Mouse (Mus musculus) testis, postnatal 10 days (tissue): ENCODE data around the gene Abcc4.
A peak's percentile ranks its signal among the peaks of the same experiment; 100 is the strongest.

Experiments
- DNase-seq: peaks from one replicate; pipeline ENCODE4 v3.0.0; 2021; ENCODE audit warnings: low spot score

Gene Abcc4

DNA sequence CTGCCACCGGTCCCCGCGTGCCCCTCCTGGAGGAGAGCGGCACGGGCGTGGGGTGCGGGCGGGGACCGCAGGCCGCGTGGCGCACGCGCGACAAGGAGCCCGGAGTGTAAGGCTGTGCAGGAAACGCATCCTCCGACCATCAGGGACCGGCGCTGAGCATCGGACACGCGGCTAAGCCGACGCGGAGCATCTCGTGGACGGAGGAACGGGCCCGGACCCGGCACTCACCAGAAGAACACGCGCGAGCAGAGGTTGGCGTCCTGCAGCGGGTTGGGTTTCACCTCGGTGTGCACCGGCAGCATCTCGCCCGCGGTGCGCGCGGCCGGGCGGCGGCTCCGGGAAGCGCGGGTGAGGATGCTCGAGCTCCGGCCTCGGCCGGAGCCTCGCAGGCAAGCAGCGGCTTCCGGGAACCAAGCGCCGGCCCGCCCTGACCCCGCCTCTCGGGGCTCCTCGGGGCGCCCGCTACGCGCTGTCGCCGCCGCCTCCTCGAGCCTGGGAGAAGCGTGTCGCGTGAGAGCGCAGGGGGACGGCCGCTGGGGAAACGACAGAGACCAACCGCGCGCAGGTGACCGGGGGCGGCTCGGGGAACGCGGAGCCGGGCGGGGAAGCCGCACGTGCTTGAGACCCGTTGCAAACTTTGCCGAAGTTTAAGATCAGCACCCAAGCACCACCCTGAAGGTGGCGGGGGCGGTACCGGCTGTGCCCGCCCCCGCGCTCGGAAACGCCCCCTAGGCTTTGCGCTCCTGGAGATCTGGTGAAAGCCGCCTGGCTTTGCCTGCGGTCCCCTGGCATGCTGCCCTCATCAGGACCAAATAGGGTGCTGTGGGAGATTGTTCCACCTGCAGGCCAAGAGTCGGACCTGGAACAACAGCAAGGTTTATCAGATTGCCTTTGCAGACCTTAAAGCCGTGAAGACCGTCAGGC lies at the start of gene Abcc4:
Abcc4 (minus strand) TSS at position 412 of the 924 bp plus-strand sequence.
- peak; percentile 69 for DNase-seq

DNA sequence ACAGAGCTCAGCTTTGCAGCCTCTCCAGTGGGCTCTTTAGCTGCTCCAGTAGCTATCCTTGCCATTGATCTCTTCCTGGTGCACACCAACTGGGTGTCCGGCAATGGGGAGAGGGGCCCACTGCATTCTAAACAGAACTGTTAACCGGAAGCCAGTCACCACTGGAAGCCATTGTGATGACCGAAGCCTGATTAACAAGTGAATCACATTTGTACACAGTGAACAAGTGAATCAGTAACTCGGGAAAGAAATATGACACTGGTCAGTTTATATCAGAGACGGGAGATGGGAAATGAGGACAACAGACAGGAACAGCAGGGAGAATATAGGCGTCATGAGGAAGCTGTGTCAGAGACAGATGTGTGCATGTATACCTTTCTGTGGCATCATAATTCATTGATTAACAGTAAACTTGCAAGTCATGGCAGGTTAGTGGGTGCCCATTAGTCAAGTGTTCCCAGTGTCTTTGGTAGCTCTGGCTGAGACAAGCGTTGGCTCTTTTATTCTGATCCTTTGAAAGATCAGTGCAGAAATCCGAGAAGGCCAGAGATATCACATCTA lies 45.3 kb upstream of the Abcc4 start:
- no peak for DNase-seq

DNA sequence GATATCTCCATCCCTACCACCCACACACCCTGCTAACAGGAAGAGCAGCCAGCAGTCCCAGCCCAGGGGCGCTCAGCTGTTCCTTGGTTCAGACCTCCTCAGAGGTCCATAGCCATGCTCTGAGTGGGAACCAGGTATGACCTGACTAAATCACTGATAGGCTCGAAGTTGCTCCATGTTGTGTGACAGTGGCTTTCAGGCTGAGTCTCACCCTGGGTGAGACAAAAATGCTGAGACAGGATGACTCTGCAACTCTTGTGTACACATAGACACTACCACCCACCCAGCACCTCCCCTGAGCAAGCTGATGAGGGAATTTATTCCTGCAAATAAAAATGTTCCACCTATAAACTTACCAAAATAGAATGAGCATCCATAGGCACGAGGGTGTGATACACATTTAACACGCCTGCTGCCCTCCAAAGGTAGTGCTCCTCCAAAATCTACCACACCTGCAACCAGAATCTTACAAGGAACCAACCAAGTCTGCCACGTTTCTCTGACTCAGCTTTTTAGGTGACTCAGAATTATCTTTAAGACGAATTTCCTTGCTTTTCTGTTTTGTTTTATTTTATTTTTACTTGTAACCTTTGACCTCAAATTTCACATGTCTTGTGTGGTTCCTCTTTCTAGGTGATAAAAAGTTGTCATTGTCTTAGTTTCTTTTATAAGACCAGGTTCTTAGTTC lies 44.6 kb upstream of the Abcc4 start:
- DNase-seq, result no peak

DNA sequence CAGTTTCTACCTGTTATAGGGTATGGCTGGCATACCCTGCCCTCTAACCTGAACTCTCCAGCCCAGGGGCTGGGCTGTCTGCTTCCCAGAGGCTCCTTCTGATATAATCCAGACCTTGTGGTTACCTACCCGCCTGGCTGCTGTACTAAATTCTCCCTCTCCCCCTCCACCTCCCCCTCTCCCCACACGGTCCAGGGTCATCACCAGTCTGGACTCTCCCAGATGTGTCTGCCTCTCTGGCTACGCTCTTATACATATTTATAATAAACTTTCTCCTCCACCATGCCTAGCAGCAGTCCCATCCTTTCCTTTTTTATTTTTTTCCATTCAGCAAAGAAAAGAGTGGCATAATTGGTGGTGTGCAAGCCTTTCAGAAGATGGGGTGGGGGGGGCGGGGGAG lies 43.7 kb upstream of the Abcc4 start:
- DNase-seq, result no peak

DNA sequence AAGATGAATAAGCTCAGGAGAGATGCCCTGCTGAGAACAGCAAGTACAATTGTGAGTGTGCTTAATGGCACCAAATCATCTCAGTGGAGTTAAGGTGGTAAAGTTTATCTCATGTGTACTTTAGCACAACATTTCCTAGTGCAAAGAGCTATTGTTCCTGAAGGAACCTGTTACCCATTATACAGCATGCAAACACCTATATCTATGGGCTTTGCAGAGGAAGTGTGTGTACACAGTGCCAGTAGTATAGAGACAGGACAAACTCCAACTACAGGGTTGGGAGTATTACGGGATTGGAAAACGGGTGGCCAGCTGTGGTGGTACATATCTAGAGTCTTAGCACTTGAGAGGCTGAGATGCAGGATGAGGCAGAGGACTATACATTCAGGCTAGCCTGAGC lies 43.0 kb upstream of the Abcc4 start:
- no peak for DNase-seq

DNA sequence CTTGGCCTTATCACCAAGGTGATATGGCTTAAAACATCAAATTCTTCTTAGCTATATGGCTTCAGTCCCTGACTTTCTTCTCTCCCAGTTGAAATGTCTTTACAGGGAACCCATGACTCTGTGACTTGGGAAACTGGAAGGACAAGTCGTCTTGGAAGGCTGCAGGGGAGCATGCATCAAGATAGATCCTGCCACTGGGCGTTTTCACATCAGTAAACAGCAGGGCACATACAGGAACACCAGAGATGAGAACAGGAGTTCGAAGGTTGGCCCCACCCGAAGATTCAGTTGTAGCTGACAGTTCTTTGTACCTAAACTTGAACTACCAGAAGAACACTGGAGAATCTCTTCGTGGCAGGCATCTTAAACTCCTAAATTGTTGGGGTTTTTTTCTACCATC lies 36.8 kb upstream of the Abcc4 start:
- no peak for DNase-seq

DNA sequence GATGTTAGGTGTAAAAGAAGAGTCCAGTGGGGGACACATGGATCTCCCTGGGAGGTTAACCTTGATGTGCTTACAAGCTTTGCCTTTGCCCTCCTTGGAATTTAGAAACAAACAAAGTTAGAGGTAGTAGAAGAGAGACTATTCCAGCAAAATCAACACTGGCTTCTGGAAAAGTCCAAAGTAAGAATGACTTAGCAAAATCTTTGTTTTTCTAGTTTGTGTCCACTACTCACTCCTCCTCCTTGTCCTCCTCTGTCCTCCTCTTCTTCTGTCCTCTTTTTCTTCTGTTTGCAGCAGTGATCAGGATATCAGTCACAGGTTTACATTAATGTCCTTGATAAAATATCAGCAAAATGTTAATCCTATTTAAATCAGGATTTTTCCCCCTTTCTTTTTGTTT lies 35.8 kb upstream of the Abcc4 start:
- DNase-seq, result no peak

DNA sequence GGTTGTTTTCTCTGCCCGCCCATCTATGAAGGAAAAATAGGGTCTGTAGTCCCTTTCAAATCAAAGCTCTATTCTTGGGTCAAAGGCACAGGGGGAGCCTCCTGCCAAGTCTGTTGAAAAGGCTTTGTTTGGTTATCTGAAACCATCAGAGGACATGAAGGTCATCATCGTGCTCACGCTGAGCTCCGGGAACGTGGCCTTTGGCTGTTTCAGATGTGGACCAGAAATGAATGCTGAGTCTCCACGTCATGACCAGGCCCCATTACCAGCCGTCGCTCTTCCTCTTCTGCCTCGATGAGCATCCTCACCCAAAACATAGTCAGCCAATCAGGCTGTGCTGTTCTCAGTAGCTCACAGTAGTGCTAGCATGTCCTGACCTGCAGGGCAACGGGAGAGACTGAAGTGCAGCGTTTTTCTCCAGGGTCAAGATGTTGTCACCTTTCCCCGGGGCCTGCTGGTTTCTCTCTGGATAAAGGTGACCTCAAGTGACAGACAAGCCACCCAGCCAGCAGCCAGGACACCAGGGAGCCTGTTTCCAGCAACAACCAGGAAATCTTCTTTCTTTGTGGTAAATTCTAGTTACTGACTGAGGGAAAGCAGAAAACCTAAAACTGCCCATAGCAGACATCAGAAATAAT lies 31.4 kb upstream of the Abcc4 start:
- no peak for DNase-seq

DNA sequence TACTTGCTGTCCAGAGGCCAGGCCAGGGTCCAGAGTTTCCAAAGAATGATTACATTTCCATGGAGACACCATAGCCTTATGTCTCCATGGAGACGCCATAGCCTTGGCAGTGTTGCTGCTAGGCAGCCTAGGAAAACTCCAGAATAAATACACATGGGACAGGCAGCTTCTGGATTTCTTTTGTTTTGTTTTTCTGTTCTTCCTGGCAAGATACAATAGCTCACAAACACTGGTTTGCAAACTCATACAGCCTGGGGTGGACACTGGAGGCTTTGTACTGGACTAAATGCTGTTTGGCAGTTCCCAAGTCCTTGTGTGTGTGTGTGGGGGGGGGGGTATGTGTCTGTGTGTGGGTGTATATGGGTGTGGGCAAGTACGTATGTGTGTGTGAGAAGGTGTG lies 29.1 kb upstream of the Abcc4 start:
- DNase-seq, result no peak

DNA sequence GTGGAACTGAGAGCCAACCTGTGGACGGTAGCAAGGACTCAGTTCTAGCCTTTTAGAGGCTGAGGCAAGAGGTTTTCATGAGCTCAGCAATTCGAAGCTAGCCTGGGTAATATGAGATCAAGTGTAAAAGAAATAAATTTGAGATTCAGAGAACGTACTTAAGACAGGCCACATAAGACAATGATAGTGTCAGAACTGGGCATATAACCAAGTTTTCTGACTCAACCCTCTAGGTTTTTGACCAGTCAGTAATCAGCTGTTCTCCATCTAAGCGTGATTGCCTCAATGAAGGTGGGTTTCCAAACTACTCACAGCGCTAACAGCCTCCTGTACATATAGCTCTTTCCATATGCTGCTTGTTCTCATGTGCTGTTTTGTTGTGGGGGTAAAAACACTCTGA lies 27.1 kb upstream of the Abcc4 start:
- DNase-seq, result no peak

DNA sequence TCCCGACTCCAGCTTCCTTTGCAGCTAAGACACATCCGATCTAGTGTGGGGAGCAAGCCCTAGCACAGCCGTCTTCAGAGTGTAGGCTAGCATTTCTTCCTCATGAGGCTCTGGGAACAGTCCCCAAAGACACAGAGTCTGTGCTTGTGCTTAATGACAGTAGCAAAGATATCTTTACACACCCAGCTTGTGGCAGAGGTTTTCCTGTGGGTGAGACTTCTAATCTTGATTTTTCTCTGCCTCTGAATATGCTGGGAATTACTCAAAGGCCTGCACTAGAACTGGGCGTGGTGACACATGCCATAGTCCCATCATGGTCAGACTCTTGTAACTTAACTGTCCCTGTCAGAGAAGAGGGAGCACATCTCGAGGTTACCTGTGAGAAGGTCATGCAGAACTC lies 24.6 kb upstream of the Abcc4 start:
- no peak for DNase-seq

DNA sequence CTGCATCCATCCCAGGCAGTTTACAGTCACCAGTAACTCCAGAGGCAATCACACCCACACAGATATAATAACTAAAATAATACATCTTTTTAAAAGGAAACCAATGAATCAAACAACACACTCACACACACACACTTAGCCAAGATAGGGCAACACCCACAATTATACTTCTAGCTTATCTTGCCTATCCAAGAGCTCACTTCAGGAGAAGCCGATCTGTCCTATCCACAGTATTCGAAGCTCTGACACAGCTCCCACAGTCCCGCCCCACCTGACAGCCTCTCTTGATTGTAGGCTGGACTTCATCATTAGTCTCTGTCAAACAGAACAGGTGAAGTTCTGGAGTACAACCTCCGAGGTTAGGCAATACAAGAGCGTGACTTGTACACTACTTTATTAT lies 19.4 kb upstream of the Abcc4 start:
- DNase-seq, result no peak

DNA sequence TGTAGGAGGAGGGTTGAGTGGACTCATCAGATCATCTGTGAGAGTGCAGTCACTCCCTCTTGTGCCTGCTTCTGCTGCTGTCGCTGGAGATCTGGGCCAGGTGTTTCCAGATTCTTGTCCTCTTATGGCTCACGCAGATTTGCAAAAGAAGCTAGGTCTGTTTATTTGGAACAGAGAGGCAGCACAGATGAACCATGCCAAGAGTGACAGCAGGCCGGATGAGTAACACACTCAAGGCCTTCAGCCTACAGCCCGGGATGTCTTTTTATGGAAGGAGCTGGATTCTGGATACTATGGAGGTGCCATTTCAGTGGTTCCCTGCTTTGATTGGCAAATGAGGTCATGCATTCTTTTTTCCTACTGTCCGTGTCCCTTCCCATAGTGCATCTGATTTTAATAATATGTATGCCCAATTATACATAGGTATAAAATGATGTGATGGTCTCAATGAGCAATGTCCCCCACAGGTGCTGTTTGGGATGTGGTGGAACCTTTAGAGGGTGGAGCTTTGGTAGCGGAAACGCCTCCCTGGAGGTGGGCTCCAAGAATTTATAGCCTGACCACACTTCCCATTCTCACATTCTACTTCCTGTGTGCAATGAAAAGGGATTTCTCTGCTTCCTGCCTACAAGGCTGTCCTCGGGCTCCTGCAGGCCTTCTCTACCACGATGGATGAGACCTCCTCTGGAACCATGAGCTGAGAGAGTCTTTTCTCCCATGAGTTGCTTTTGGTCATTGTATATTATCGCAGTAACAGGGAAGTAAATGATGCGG lies 18.1 kb upstream of the Abcc4 start:
- DNase-seq, result no peak

DNA sequence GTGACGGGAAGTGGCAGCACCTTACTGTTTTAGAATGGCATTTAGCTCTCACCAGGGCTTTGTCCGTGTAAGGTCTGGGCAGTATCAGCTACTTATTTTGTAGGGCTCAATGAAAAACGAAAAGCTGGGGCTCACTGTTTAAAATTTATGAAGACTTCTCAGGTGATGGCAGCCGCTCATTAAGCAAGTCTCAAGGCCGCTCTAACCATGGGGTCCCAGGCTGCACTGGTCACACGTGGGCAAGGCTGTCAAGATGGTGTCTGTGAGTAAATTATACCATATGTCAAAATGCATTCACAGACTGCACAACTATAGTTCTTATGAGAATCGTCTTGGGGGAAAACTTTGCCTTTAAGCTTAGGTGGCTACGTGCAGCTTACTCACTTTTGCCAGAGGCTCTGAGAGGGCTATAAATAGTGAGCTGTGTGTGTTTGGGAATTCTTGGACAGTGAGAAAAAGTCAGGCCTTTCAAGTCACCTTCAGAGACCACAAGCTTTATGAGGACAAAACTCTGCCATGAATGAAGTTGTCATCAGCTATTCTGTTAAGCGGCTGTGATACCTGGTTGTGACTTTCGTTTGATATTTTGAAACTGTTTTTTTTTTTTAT lies 13.7 kb upstream of the Abcc4 start:
- DNase-seq, result no peak

DNA sequence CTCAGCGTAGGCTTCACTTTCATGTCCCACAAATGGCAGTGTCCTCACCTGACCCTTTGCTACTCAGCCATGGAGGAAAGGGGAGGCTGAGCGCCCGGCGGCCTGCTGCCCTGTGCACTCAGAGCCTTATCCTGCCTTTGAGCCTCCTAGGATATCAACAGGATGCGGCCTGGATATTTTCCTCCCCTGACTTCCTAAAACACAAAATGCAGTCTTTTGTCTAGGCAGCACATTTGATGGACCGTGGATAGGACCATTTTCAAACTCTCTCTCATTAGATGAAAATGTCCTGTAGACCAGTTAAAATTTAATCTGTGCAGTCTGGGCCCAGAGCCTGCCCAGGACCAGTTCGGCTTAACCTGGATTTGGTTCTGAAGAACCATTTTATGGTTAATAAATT lies 12.6 kb upstream of the Abcc4 start:
- DNase-seq, result no peak

DNA sequence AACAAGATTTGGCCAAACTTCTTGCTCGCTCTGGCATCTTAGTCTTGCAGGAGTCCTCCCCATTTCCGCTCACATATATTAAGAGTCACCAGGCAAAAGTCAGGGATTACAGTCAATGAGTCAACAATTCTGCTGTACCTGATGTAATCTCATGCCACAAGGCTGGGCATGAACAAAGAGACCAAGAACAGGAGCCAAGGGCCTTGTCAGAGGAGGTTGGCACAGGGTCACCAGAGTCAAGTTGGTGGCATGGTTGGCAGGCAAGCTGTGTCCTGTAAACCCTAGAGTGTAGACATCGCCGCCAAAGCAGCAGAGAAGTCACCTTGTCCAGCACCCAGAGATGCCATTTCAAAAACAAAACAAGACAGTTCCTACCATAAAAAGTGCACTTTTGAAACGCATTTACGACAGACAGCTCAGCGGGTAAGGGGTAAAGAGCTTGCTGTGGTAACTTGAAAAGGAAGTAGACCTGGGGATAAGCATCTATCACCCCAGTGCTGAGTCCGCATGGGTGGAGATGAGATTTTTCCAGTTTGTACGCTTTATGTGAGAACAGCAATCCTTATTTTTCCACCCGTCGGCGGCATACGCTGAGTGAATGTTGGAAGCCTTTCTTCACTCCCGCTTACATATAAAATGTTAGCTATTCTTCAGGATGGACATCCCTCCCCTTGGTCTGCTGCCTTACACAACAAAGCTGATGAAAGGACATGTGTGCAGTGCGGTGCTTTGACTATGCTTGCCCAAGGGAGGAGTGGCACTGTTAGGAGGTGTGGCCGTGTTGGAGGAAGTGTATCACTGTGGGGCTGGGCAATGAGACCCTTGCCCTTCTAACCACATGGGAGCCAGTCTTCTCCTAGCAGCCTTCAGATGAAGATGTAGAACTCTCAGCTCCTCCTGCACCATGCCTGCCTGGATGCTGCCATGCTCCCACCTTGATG lies 10.6 kb upstream of the Abcc4 start:
- no peak for DNase-seq

DNA sequence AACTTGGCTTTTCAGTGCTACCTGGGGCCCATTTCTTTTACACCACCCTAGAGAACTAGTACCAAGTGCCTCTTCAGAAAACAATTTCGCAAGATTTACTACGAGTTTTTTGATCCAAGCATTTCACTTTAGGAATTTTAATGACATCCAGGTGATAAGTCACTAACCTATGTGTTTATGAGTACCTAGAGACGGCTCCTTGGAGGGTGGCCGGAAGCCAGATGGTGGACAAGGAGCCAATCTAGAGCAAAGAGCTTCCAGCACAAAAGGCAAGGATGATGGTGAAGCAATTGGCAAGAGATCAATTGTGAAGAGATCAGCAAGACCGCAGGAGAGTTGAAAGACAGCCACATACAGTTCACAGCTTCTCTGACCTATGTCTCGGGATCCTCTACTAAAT lies 8.7 kb upstream of the Abcc4 start:
- no peak for DNase-seq

DNA sequence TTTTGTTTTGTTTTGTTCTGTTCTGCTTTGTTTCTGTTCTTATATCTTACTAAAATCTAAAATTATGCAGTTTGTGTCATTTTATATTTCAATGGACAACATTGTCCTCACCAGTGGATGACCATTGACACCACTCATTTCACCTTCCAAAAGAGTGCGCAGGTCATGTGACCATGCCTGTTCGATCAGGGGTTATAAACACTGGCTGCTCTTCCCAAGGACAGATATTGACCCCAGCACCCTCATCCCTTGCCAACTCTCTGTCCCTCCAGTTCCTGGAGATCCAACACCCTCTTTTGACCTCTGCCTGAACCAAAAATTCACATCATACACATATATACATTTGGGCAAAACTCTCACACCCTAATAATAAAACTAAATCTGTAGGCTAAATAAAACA lies 8.3 kb upstream of the Abcc4 start:
- no peak for DNase-seq

DNA sequence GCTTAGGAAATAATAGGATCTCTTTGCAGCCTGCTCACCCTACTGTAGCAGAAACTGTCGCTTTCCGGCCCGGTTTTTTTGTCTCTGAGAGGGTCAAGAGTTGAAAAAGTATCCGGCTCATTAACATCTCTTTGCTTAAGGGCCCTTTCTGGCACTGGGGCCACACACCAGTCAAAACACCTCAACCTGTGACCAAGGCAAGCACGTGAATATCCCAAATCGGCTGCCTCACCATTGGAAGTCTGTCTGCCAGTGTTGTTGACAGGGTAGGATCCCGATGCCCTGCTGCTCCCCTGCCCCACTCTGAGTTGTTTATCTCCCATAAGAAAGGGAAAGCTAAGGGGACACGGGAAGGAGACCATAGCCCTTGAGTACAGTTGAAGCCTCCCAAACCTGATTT lies 7.8 kb upstream of the Abcc4 start:
- DNase-seq, result no peak

DNA sequence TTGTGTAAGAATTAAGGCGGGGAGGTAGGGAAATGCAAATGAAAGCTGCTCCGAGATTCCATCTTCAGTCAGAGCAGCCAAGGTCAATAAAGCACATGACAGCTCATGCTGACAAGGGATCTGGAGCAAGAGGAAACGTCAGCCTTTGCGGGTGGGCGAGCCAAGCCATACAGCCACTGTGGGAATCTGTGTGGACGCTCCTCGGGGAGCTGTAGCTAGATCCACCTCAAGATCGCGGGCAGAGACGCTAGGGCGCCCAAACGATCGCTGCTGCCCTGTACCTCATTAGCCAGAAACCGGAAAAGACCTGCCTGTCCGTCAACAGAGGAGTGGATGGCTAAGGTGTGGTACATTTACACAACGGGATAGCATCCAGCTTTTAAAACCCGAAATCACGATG lies 7.4 kb upstream of the Abcc4 start:
- no peak for DNase-seq
